Mouse (Mus musculus) cortical plate, adult 2 months (tissue): ENCODE results near the gene Camta1.

Experiments
- CTCF ChIP-seq: fragments of 200-500 bp; IDR thresholded peaks from 2 replicates; pipeline ENCODE4 v1.5.1; 2011; ENCODE audit warnings: mild to moderate bottlenecking, control low read depth, low read length; ENCODE audit not compliant: insufficient read depth; ENCODE audit errors: extremely low read depth
- POLR2A ChIP-seq: fragments of 200-500 bp; IDR thresholded peaks from 2 replicates; pipeline ENCODE4 v1.6.1; 2011; ENCODE audit warnings: mild to moderate bottlenecking, low read length, control low read depth; ENCODE audit not compliant: insufficient read depth; ENCODE audit errors: extremely low read depth

- TF ChIP-seq CTCF (no peak), POLR2A (no peak)
Measured at GRCm38 (mm10) chr4:151718866-151719475, 142.7 kb downstream of the Camta1 start.
